Mouse (Mus musculus): ENCODE measurements around the gene Srcin1. TPM values are rescaled to one million over a fixed set of nuclear protein-coding genes. Genes with fewer than 3 reads are reported as not detected.

Gene Srcin1
- total RNA-seq (2015; ENCODE audit: low replicate concordance) (not detected in 2 replicates), total RNA-seq (2017; ENCODE audit: low replicate concordance) (not detected in 2 replicates)

- ATAC-seq (replicated peaks; ENCODE audit: low FRiP score, poor library complexity, severe bottlenecking) = no peak
These were observed at the start of gene Srcin1 for GRCm38 (mm10) chr11:97576136-97576906. Srcin1 (minus strand) TSS chr11:97576186.

- ATAC-seq (replicated peaks; ENCODE audit: low FRiP score, poor library complexity, severe bottlenecking) = no peak
These were observed 49.6 kb upstream of the Srcin1 start for GRCm38 (mm10) chr11:97625551-97625950.

GRCm38 (mm10) chr11:97623166-97623565 lies 47.2 kb upstream of the Srcin1 start:
- ATAC-seq (replicated peaks; ENCODE audit: low FRiP score, poor library complexity, severe bottlenecking) = no peak

- no peak for ATAC-seq (replicated peaks; ENCODE audit: low FRiP score, poor library complexity, severe bottlenecking)
These were observed 46.5 kb upstream of the Srcin1 start for GRCm38 (mm10) chr11:97622440-97622839.

GRCm38 (mm10) chr11:97619391-97619795 lies 43.4 kb upstream of the Srcin1 start:
- no peak for ATAC-seq (replicated peaks; ENCODE audit: low FRiP score, poor library complexity, severe bottlenecking)

GRCm38 (mm10) chr11:97618368-97618767 lies 42.4 kb upstream of the Srcin1 start:
- ATAC-seq (replicated peaks; ENCODE audit: low FRiP score, poor library complexity, severe bottlenecking) = no peak

GRCm38 (mm10) chr11:97615276-97615675 lies 39.3 kb upstream of the Srcin1 start:
- no peak for ATAC-seq (replicated peaks; ENCODE audit: low FRiP score, poor library complexity, severe bottlenecking)

GRCm38 (mm10) chr11:97611076-97611475 lies 35.1 kb upstream of the Srcin1 start:
- ATAC-seq (replicated peaks; ENCODE audit: low FRiP score, poor library complexity, severe bottlenecking) = no peak; the same call in 1 of the 2 replicates

GRCm38 (mm10) chr11:97609743-97610142 lies 33.8 kb upstream of the Srcin1 start:
- ATAC-seq (replicated peaks; ENCODE audit: low FRiP score, poor library complexity, severe bottlenecking) = no peak

GRCm38 (mm10) chr11:97608933-97609332 lies 32.9 kb upstream of the Srcin1 start:
- no peak for ATAC-seq (replicated peaks; ENCODE audit: low FRiP score, poor library complexity, severe bottlenecking)

GRCm38 (mm10) chr11:97607056-97607725 lies 31.2 kb upstream of the Srcin1 start:
- no peak for ATAC-seq (replicated peaks; ENCODE audit: low FRiP score, poor library complexity, severe bottlenecking)

- ATAC-seq (replicated peaks; ENCODE audit: low FRiP score, poor library complexity, severe bottlenecking) = no peak
These were observed 27.9 kb upstream of the Srcin1 start for GRCm38 (mm10) chr11:97603891-97604290.

- no peak for ATAC-seq (replicated peaks; ENCODE audit: low FRiP score, poor library complexity, severe bottlenecking)
These were observed 26.2 kb upstream of the Srcin1 start for GRCm38 (mm10) chr11:97602223-97602622.

GRCm38 (mm10) chr11:97599104-97599503 lies 23.1 kb upstream of the Srcin1 start:
- no peak for ATAC-seq (replicated peaks; ENCODE audit: low FRiP score, poor library complexity, severe bottlenecking)

GRCm38 (mm10) chr11:97597945-97598691 lies 22.1 kb upstream of the Srcin1 start:
- no peak for ATAC-seq (replicated peaks; ENCODE audit: low FRiP score, poor library complexity, severe bottlenecking)

GRCm38 (mm10) chr11:97594136-97594535 lies 18.1 kb upstream of the Srcin1 start:
- no peak for ATAC-seq (replicated peaks; ENCODE audit: low FRiP score, poor library complexity, severe bottlenecking)

GRCm38 (mm10) chr11:97591910-97592309 lies 15.9 kb upstream of the Srcin1 start:
- ATAC-seq (replicated peaks; ENCODE audit: low FRiP score, poor library complexity, severe bottlenecking) = no peak

- ATAC-seq (replicated peaks; ENCODE audit: low FRiP score, poor library complexity, severe bottlenecking) = no peak; the same call in 1 of the 2 replicates
These were observed 14.4 kb upstream of the Srcin1 start for GRCm38 (mm10) chr11:97590227-97590960.

GRCm38 (mm10) chr11:97589216-97589615 lies 13.2 kb upstream of the Srcin1 start:
- ATAC-seq (replicated peaks; ENCODE audit: low FRiP score, poor library complexity, severe bottlenecking) = no peak

GRCm38 (mm10) chr11:97585932-97586331 lies 9.9 kb upstream of the Srcin1 start:
- no peak for ATAC-seq (replicated peaks; ENCODE audit: low FRiP score, poor library complexity, severe bottlenecking)
